In genomic region chr12:88944967-88945366, GRCm38 (mm10) we compare ENCODE assay signal across 27 mouse cellular contexts.
"Had no signal": no experiment of that assay in that cellular context is flagged by ENCODE, and none has a peak within 500 bp of the region (broad histone marks: within the 10 kb centered on the region; RNA-seq: fewer than 3 reads in every experiment).

No protein-coding gene starts in this region.

- ATAC-seq: forebrain, embryonic 13.5 days; forebrain, embryonic 14.5 days; forebrain, embryonic 15.5 days; forebrain, embryonic 16.5 days; forebrain, postnatal 0 days had no signal

- H3K27ac ChIP-seq: embryonic facial prominence, embryonic 12.5 days; embryonic facial prominence, embryonic 13.5 days; embryonic facial prominence, embryonic 15.5 days; forebrain, embryonic 10.5 days; forebrain, embryonic 12.5 days; forebrain, embryonic 13.5 days; forebrain, embryonic 15.5 days; gastrocnemius, adult 2 months; heart, adult 2 months had no signal

- H3K9ac ChIP-seq: embryonic facial prominence, embryonic 12.5 days; embryonic facial prominence, embryonic 13.5 days; embryonic facial prominence, embryonic 15.5 days; forebrain, embryonic 12.5 days; forebrain, embryonic 13.5 days; forebrain, embryonic 15.5 days; forebrain, postnatal 0 days had no signal

- H3K27me3 ChIP-seq: embryonic facial prominence, embryonic 12.5 days; embryonic facial prominence, embryonic 13.5 days; embryonic facial prominence, embryonic 15.5 days; forebrain, embryonic 12.5 days; forebrain, embryonic 13.5 days; forebrain, embryonic 15.5 days had no signal

- DNase-seq: cerebellum, adult 8-10 months; cerebellum, adult 9-10 months; cerebellum, adult 9-11 months; cerebellum, postnatal 10 days; cerebellum, postnatal 14 days; cerebellum, postnatal 25 days; cerebellum, postnatal 36 days; embryo, embryonic 11 days; forebrain, postnatal 0 days; gastrocnemius, adult 2 months; gastrocnemius, postnatal 10 days; gastrocnemius, postnatal 14 days; gastrocnemius, postnatal 25 days; gastrocnemius, postnatal 36 days; heart, adult 11 months; heart, adult 18-20 months; heart, adult 2 months had no signal

- H3K36me3 ChIP-seq: embryonic facial prominence, embryonic 12.5 days; embryonic facial prominence, embryonic 13.5 days; embryonic facial prominence, embryonic 15.5 days; forebrain, embryonic 10.5 days; forebrain, embryonic 12.5 days; forebrain, embryonic 15.5 days had no signal

- H3K4me2 ChIP-seq: embryonic facial prominence, embryonic 12.5 days; embryonic facial prominence, embryonic 13.5 days; embryonic facial prominence, embryonic 15.5 days; forebrain, embryonic 12.5 days; forebrain, embryonic 13.5 days; forebrain, embryonic 15.5 days had no signal

- H3K4me1 ChIP-seq: embryonic facial prominence, embryonic 12.5 days; embryonic facial prominence, embryonic 13.5 days; embryonic facial prominence, embryonic 15.5 days; forebrain, embryonic 10.5 days; forebrain, embryonic 12.5 days; forebrain, embryonic 13.5 days; forebrain, embryonic 15.5 days had no signal

- H3K9me3 ChIP-seq: embryonic facial prominence, embryonic 12.5 days; embryonic facial prominence, embryonic 13.5 days; embryonic facial prominence, embryonic 15.5 days; forebrain, embryonic 10.5 days; forebrain, embryonic 12.5 days; forebrain, embryonic 13.5 days; forebrain, embryonic 15.5 days had no signal

- H3K4me3 ChIP-seq: embryonic facial prominence, embryonic 12.5 days; embryonic facial prominence, embryonic 13.5 days; embryonic facial prominence, embryonic 15.5 days; erythroblast, embryonic 14.5 days; forebrain, embryonic 10.5 days; forebrain, embryonic 12.5 days; forebrain, embryonic 13.5 days; forebrain, embryonic 15.5 days; gastrocnemius, adult 2 months; heart, adult 2 months had no signal
